Mouse (Mus musculus) heart, postnatal 25 days (tissue): ENCODE data around the gene Fam173b. TPM values are rescaled to one million over a fixed set of nuclear protein-coding genes. Genes with fewer than 3 reads are reported as not detected.

Source experiments
- DNase-seq: peaks from one replicate; pipeline ENCODE4 v3.0.0; 2022; ENCODE audit warnings: low spot score
- intact Hi-C: fragments of 180-260 bp; cut with DNase I; formaldehyde crosslinking; loops from one replicate; pipeline ENCODE4 v1.15.1; 2025
- total RNA-seq, 2 experiments: library from RNA; stranded (reverse); gene quantifications; 2 replicates each; pipeline ENCODE4 v1.2.3; 2021

Gene Fam173b
- total RNA-seq, 2 experiments from 2014 or later: 19.6 to 22.9 TPM

DNA sequence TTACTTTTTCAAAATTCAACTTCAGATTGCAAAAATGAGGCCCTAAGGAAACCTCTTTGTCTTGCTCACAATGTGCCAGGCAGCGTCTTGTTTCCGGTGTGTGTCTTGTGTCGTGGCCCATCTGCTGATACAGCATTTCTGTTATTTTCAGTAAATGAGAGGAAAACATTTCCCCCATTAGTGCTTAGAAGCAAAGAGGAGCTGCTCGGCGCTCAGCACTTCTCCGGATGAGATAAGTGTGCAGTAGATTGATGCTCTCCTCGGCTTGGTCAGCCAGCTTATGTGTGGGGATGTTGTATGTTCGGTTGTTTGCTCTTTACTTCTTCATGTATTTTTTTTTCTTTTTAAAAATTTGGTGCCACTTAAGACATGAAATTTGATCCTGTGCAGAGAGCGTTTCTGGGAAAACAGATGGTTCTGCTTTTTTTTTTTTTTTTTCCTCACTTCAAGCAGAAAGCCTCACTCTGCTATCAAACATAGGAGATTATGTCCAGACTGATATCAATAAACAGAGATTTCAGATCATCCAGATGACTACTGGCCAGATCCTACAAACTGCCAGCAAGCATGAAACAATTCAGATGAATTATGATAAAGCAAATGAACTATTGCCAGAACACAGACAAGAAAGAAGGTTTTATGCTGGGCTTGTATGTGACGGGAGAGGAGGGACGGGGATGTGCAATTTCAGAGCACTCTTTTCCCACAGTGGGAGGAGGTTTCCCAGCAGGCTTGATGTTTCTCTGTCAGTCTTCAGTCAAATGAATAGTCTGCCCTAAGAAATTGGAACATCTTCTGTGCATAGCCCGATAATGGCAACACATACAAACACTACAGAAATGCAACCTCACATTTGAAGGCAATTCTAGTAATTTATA is 25.9 kb downstream of the Fam173b start:
- intact Hi-C loops: no loop called here
- DNase-seq: no peak

DNA sequence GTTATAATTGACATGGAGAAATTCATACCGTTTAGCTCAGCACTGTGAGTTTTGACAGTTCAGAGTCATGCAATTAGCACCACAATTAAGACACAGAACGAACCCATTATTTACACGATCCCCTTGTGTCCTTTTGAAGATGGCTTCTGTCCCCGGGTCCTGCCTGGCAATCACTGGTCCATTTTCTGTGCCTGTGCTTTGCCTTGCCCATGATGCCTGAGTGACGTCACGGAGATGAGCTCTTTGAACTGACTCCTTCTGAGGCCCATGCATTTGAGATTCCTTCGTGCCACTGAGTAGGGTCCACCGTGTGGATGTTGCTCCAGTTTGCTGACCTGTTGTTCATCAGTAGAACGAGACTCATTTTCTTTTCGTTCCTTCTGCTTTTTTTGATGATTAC is 26.5 kb downstream of the Fam173b start:
- intact Hi-C loops: no loop called here
- no peak for DNase-seq

DNA sequence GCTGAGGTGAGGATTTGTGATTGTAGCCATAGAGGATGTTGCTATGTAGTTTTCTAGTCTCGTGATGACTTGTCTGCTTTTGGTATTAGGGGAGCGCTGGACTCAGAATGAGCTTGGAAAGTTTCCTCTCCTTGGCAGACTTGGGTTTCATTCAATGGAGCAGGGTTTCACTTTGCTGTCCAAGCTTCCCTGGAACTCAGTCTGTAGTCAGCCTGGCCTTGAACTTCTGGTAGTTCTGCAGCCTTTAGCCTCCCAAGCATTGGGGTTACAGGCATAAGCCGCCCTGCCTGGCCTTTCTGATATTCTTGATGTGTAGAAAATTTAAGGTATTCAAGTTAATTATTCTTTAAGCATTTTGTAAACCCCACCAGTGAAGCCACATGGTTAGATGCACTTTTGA is 27.9 kb downstream of the Fam173b start:
- no peak for DNase-seq
- intact Hi-C loops: no loop called here

DNA sequence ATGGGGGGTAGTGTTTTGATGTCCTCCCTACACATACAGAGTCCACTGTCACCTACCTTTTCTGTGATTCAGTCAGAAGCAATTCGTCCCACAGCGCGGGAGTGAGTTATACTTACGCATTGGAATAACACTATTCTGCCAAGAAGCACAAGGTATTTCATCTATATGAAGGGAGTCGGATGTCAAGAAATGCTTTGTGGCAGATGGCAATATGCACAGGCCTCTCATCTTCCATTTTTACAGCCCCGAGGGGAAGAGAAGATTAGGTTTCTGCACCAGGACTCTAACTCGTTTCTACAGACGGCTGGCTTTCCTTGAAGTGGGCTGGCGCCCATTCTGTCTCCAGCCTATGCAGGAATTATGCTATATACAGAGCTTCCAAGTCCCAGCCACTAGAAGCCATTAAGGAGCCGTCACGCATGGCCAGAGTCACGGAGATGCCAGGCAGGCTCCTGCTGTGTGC is 29.8 kb downstream of the Fam173b start:
- intact Hi-C loops: no loop called here
- no peak for DNase-seq

DNA sequence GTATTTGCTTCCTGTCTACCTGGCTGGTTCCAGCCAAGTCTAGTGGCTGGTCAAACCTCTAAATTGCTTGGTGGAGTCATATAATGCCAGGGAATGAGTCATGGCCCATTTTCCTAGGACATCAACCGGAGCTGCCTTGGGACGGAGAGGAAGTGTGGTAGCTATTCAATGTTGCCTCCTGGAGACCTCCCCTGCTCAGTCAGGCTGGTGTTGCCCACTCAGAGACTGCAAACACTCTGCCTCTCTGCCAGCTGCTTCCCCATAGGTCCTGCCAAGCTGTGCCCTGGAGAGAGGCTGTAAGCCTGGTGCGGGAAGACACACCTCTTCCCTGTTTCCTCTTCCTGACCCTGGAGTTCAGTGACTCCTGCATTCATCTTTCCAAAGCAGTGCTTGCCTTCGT is 30.8 kb downstream of the Fam173b start:
- intact Hi-C loops: no loop called here
- DNase-seq: no peak

DNA sequence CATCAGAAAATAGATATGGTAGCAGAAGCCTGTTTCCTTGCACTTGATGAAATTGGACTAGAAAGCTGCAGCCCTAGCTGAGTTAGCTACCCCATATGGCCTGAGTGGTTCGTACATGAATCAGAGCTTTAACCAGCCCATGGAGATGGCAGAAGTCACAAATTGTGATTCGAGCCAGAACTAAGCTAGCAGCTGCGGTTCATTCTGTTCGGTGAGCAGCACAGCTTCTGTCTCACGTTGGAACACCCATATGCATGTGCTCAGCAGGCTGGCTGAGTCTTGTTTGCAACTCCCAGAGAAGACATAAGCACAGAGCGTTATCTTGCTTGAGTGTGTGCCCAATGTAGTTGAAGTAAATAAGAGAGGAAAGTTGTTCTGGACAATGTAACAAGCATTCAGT is 32.9 kb downstream of the Fam173b start:
- no peak for DNase-seq
- intact Hi-C loops: no loop called here

DNA sequence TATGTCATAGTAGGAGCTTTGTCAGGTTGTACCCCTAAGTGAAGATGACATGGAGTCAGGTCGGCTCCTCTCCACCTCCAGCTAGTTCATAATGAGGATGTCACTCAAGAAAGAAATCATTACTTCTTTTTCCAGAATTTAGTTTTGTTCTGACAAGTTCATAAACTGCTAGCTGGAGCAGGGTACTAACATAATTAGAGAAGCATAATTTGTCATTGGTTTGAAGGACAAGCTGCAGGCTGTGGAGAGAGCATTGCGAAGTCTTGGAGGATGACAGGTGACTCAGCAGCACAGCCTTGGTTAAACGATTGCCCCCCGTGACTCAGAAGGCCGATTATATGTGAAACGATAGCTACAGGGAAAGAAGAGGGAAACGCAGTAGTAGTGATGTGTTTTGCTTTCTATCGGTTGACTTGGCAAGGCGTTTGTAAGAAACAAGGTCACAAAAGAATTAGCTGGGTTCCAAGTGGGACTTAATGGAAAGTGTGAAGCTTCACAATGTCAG is 34.5 kb downstream of the Fam173b start:
- no peak for DNase-seq
- intact Hi-C loops: no loop called here

DNA sequence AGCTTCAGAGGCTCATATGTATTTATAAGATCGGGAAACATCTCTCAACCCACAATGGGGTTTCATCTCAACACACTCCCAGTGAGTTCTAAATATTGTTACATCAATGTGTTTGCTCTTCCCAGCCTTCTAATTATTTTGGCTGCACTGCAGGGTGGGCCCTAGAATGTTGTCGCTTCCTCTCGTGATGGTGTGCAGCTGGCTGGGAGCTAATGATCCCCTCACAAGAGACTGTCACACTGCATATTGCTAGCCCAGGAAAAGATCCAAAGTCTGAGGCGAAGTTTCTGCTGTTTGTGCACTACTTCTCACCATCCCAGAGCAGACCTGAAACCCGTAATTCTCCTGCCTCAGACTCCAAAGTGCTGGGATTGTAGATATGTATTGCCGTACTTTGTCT is 45.6 kb downstream of the Fam173b start:
- DNase-seq: no peak
- intact Hi-C loops: no loop called here

DNA sequence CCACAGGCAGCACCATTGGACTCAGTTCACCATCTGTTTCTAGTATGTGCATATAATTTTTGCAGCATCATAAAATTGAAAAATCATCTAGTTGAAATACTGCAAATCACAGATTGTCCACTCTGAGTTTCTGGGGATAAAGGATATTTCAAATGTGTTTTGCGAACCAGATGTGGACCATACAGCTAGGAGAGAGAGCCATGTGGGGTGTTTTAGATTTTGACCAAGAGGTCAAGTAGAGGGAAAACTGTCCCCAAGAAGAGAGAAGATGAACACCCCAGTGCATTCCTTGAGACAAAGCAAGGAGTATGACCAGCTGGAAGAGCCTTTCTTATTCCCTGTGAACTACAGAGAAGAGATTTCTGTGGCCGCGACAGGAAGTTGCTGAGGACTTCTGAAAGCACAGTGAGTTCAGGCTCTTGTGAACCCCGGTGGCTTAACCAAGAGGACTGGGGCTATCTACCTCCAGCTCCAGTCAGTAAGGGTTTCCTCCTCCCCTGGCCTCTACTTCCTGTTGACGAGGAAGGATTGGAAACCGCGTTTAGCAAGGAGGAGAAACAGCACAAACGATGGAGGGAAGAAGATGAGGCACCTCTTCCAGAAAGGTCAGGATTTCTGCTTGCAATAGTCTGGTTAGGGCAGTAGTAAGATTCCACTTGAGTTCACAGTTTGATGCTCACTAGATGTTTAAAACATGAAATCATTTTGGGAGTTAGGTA is 46.4 kb downstream of the Fam173b start:
- DNase-seq: no peak
- intact Hi-C loops: no loop called here

DNA sequence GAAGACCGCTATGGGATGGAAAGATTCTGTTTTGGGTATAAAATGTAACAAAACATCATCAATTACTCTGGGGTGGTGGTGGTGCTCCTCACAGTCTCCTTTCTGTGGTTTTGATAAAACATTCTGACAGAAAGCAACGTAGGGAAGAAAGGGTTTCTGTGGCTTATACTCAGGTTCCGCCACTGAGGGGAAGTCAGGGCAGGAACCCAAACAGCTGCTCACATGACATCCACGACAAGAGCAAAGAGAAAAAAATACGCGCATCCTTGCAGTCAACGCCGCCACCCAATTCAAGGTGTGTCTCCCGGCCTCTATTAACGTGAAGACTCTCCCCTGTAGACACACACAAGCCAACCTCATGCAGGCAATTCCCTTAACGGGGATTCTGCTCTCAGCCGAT is 48.0 kb downstream of the Fam173b start:
- no peak for DNase-seq
- intact Hi-C loops: no loop called here

DNA sequence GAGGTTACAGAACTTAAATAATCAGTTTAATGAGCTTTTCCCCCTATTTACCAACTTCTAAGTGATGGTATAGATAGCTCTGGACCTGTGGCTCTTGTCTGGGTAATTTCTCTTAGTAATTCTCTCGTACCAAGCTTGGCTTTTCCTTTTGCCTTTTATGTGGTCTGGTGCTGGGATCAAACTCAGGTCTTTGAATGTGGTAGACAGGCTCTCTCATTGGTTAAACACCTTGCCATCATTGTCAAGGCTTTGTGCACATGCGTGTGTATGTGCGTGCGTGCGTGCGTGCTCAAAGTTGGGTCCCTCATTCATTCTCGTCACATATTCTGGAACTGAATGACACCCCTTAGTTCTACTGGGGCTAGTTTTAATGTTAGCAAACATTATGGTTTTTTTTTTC is 49.2 kb downstream of the Fam173b start:
- intact Hi-C loops: no loop called here
- no peak for DNase-seq

DNA sequence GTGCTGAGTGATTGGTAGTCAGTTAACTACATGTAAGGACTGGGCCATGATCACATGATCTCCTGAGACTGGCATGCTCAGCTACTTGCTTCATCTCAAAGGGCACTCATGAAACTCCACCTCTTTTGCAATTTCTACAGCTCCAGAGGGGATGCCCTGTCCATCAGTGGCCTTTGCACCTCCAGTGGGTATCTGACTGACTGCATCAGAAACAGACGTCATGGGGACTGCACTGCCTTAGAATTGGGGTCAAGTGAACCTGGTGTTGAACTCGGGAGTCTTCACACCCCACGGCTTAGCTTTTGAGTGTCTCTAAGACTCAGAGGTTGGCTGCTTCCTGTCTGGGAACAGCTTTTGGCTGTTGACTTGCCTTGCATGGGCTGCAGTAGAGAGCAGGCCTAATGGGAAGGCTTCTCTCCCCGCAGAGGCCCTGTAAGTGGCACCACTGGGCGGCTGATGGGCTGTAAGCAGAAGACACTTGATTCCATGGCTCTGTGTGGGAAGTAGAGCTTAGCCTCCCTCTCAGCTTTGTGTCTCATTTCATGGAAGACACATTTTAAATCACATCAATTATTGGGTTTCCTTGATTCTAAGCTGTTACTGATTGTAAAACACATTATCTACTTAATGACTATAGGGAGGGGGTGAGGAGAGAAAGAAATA is 58.6 kb downstream of the Fam173b start:
- no peak for DNase-seq
- intact Hi-C loops: no loop called here

DNA sequence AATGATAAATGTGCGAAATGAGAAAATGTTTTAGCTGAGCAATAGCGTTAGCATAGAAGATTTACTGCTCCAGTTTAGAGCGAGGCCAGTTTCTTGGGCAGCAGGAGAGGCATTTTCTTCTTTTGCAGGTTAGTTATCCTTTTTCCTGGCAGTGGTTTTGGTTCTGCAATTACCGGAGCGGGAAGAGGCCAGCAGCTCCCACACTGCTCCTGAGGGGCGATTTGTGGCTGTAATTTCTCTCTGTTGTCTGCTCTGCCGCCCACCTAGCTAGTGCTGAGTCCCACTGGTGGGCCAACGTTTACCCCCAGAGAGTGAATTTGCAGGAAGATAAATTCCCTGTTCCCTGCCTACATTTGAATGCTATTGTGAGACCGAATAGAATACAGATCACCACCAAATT is 59.2 kb downstream of the Fam173b start:
- DNase-seq: no peak
- intact Hi-C loops: no loop called here

DNA sequence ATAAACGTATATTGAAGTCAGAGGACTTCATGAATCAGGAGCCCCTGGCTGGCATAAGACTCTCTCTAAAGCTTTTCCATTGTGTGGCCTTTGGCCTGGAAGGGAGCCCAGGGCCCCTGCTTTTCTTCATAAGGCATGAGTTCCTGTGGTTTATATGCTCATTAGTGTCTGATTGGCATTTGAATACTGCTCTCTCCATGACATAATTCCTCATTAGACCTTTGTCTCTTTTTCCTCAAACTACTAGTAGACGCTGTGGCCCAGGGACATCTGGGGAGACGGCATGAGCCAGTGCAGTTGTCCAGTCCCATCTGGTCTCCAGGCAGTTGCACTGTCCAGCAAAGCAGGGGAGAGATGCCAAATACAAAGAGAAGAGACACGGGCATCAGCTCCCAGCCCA is 60.1 kb downstream of the Fam173b start:
- no peak for DNase-seq
- intact Hi-C loops: no loop called here

DNA sequence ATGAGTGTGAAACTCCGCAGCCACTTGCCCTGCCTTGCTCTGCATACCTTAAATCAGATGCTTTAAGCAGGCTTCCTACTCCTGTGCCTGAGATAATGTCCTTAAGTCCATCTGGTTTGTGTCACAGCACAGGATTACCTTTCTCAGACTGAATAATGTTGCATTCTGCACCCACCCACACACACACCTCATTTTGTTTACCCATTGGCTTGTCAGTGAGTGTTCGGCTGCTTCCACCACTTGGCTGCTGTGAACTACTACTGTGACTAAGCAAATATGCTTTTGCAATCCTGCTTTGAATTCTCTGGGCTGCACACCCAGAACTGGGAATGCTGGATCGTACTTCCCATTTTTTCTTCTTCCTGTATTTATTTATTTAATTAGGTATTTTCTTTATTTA is 61.4 kb downstream of the Fam173b start:
- DNase-seq: no peak
- intact Hi-C loops: no loop called here

Other genes starting within 250 kb of the Fam173b start
- gene Ankrd33b, start 234.1 kb upstream of the Fam173b start, total RNA-seq: 10 to 100 TPM; 22.6 to 23.2 TPM
- not detected for gene Ropn1l, start 148.1 kb upstream of the Fam173b start, total RNA-seq
- 100 to 1,000 TPM; 100 to 111 TPM for gene March6, start 70.8 kb upstream of the Fam173b start, total RNA-seq
- gene Cmbl, start 36.5 kb upstream of the Fam173b start, total RNA-seq: 10 to 100 TPM; 28.0 to 31.2 TPM
- gene Cct5, start within 50 bp of the Fam173b start, total RNA-seq: 100 to 1,000 TPM; 147 to 158 TPM